Mouse (Mus musculus) small intestine, adult 2 months (tissue): ENCODE results near the gene St5.

ENCODE experiments used
- CTCF ChIP-seq: fragments of 200-500 bp; IDR thresholded peaks from 2 replicates; pipeline ENCODE4 v1.5.1; 2012; ENCODE audit warnings: low read depth, mild to moderate bottlenecking, control low read depth, inconsistent platforms, low read length, moderate library complexity, mixed read lengths; ENCODE audit not compliant: insufficient replicate concordance, insufficient read length; ENCODE audit errors: extremely low read depth
- POLR2A ChIP-seq: fragments of 200-500 bp; IDR thresholded peaks from 2 replicates; pipeline ENCODE4 v1.6.1; 2012; ENCODE audit warnings: low read depth, mild to moderate bottlenecking, control low read depth, inconsistent platforms, low read length, moderate library complexity

- TF ChIP-seq CTCF (no peak), POLR2A (no peak)
These were observed 158.6 kb downstream of the St5 start for GRCm38 (mm10) chr7:109544792-109545191.
